Mouse (Mus musculus): ENCODE data around the gene Pex14.

GRCm38 (mm10) chr4:149056957-149057356, 42.7 kb downstream of the Pex14 start:
- no peak for TF ChIP-seq POLR2A (IDR thresholded peaks at IDR 0.05; ENCODE audit: extremely low read depth, insufficient read depth, low read length)
- TF ChIP-seq CTCF (IDR thresholded peaks at IDR 0.05; ENCODE audit: low read depth, low read length) = 0 out of 2 replicates have a peak, but pooled peaks have one; percentile 5

Data from liver, adult 2 months (tissue).